Mouse (Mus musculus) mouse trophoblast stem cell (cell line): ENCODE measurements around the gene Mtor.

Experiments used
- in situ Hi-C, 2 experiments: fragments of 300-500 bp; cut with MseI, MboI; formaldehyde crosslinking; loops; 2 replicates in 1 of 2; 3 replicates in 1 of 2; pipeline ENCODE4 v1.15.1; 2025

Mtor gene

DNA sequence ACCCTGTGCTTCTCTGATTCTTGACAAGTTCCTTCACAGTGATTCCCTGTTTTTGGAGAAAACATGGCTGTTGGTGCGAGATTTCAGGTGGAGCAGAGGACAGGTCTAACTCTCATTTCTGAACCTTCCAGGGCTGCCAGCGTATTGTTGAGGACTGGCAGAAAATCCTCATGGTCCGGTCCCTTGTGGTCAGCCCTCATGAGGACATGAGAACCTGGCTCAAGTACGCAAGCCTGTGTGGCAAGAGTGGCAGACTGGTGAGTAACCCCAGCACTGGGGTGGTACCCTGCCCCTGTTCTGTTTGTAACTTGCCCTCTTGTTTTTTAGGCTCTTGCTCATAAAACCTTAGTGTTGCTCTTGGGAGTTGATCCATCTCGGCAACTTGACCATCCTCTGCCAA is 81.9 kb downstream of the Mtor start:
- in situ Hi-C loops, result no loop called here

GRCm38 (mm10) chr4:148530778-148531177 is 82.4 kb downstream of the Mtor start:
- in situ Hi-C loops, result no loop called here

- in situ Hi-C loops, result no loop called here
Observed at GRCm38 (mm10) chr4:148531341-148531740, 82.9 kb downstream of the Mtor start.

DNA sequence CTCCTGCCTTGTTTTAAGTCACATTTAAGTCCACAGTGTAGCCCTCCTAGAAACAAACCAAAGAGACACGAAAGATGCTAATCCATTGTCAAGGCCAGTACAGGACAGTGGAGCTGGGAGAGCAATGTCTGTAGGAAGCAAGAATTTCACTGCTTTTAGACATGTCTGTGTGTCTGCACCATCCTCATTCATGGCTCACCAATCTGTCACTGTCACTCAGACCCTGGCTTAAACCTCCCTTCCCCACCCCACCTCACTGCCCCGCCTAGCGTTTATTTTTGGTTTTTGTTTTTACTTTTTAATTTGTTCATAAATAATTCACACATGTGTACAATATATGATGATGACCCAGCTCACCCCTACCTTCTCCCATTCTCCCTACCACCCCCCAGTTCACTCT is 84.1 kb downstream of the Mtor start:
- in situ Hi-C loops, result no loop called here

- in situ Hi-C loops, result no loop called here
Observed at GRCm38 (mm10) chr4:148533613-148534328, 85.4 kb downstream of the Mtor start.

GRCm38 (mm10) chr4:148535876-148536275 is 87.5 kb downstream of the Mtor start:
- in situ Hi-C loops, result no loop called here

GRCm38 (mm10) chr4:148549106-148549505 is 100.7 kb downstream of the Mtor start:
- in situ Hi-C loops, result no loop called here

GRCm38 (mm10) chr4:148557766-148558165 is 109.4 kb downstream of the Mtor start:
- in situ Hi-C loops, result no loop called here

- in situ Hi-C loops, result no loop called here
Observed at GRCm38 (mm10) chr4:148558297-148559000, 110.0 kb downstream of the Mtor start, which contains the start of gene Exosc10. Exosc10 (plus strand) TSS chr4:148558429.

DNA sequence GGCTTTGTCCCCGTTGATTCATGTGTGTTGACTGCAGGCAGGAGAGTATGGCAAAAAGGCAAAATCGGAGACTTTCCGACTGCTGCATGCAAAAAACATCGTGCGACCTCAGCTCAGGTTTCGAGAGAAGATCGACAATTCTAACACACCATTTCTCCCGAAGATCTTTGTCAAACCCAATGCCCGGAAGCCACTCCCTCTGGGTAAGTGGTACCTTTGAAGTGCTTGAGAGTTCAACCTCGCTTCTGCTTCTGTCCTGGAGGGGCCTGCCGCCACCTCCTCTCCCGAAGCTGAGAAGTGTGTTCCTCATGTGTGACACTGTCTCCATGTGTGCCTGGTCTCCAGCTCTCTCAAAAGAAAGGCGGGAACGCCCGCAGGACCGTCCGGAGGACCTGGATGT is 114.3 kb downstream of the Mtor start:
- in situ Hi-C loops, result no loop called here

DNA sequence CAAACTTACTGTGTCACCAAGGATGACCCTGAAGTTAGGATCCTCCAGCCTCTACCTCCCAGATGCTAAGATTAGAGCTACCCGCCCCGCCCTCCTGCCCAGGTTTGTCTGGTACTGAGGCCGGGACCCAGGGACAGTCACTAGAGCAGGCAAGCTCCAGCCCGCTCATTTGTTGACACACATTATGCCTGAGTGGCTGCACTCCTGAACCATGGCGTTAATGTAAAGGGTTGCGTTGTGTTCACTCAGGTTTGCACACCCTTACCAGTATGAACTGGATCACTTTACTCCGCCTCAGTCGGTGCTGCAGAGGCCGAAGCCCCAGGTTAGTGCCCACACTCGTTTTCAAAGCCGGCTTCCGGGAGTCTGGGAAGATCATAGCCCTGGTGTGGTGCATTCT is 115.2 kb downstream of the Mtor start:
- in situ Hi-C loops, result no loop called here

GRCm38 (mm10) chr4:148570138-148570537 is 121.7 kb downstream of the Mtor start:
- in situ Hi-C loops, result no loop called here

DNA sequence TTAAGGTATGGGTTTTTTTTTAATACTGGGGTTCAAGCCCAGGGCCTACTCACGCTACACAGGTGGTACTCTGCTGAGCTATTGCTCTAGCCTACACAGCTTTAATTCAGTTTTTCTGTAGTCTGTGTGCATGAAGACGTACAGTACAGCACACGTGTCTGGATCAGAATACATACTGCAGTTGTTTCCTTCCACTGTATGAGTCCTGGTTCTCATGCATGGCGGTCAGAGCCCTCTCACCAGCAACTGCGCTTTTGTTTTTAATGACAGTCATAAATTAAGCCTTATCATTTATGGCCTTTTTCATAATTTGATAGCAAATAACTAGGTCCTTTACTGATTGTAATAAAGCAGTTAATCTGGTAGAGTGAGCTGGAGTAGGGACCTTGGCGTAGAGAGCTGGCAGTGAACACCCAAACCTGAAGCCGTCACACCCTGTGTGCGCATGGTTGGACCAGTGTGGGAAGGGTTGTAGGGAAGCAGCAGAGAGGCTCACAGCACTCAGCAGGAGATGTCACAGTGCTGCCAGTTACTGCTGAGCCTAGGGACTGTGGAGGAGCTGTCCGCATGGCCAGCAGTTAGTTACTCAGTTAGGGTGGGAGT is 122.4 kb downstream of the Mtor start:
- in situ Hi-C loops, result no loop called here

DNA sequence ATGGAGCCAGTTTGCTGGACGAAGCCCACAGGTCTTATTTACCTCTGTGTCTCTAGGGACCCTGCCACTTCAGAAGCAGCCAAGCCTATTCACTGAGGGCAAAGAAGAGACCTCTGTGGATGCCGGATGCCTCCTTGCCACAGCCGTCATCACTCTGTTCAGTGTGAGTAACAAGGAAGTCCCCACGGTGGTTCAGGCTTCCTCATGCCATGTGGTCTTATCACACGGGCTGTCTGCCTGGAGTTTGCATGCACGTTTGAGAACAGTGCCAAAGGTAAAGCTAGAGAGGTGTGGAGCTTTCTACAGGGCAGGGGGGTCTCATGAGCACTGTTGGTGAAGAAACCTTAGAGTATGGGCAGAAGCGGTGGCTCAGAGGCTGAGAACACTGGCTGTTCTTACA is 124.8 kb downstream of the Mtor start:
- in situ Hi-C loops, result no loop called here

DNA sequence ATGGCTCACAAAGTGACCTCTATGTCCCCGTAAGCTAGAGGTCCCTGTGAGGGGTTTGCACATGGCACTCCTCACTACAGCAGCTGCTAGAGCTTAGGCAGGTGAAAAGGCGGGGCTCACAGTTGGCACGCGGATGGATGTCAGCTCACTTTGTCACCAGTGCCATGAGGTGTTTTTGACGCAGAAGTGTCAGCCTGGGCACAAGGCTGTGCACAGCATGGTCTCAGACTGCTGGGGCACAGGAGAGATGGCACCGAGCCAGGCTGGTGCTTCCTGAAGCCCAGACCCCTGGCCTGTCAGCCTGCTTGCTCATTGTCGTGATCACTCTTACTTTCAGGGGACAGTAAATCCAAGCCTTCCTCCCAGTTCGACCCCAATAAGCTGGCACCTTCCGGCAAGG is 132.4 kb downstream of the Mtor start:
- in situ Hi-C loops, result no loop called here

DNA sequence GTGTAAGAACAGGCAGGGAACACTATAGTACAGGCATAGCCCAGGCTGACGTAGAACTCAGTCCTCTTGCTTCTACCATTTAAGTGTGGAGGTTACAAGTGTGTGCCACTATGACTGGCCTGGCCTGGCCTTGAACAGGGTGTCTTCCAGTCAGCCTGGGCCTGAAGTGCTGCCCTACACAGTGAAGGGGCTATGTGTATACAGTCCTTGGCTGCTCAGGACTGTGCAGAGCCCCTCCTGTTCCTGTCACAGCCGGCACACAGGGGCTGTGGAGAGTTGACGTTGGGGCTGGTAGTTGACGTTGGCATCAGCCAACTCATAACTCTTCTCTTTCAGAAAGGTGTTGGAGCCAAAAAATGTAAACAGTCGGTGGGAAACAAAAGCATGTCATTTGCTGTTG is 133.0 kb downstream of the Mtor start:
- in situ Hi-C loops, result no loop called here

GRCm38 (mm10) chr4:148583257-148583656 is 134.8 kb downstream of the Mtor start:
- in situ Hi-C loops, result no loop called here

- in situ Hi-C loops, result no loop called here
Observed at GRCm38 (mm10) chr4:148586648-148587047, 138.2 kb downstream of the Mtor start.

- in situ Hi-C loops, result no loop called here
Observed at GRCm38 (mm10) chr4:148588793-148589192, 140.4 kb downstream of the Mtor start.

DNA sequence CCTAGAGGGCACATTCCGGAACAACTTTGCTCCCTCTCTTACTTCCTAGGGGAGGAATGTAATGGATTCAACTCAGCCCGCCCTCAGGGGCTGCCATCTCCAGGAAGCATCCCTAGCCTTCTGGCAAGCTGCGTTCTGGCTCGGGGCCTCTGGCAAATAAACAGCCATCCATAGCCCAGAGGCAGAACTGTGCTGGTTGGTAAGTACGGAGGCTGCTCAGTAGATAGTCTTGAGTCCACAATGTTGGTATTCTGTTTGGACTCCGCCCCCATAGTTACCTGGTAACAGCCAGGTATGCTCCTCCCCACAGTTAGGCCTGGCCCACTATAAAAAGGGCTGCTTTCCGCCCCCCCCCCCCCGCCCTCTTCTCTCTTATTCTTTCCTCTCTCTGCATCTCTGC is 141.2 kb downstream of the Mtor start:
- in situ Hi-C loops, result no loop called here

GRCm38 (mm10) chr4:148590421-148591170 is 142.2 kb downstream of the Mtor start:
- in situ Hi-C loops, result no loop called here

DNA sequence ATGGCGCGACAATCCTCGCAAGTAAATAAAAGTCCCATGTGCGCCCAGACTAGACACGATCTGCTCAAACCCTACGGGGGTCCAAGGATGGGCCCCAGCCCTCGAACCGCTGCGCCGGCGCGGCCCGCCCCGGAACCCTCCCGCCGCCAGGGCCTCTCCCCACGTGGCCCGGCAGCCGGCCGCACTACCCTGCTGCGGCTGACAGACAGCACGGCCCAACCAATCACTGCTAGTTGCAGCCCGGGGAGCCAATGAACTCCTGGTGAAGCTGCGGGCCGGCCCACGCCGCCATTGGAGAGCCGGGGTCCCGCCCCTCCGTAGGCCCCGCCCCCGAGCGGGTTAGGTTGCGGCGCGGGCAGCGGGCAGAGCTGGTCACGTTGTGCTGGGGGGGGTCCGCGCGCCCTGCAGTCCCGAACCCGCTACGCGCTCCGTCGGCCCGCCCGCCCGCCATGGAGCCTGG is 142.8 kb downstream of the Mtor start, which contains the start of gene Srm:
Gene Srm (plus strand): TSS at position 333 of the 460 bp plus-strand sequence.
- in situ Hi-C loops, result no loop called here
